Mouse (Mus musculus) C2C12 (cell line): ENCODE measurements around the gene Npsr1.

Experiments
- CTCF ChIP-seq: IDR thresholded peaks from one replicate; pipeline ENCODE4 v1.5.1; 2011; ENCODE audit not compliant: control insufficient read depth, insufficient read depth, insufficient read length
- MAX ChIP-seq: IDR thresholded peaks from one replicate; pipeline ENCODE4 v1.6.1; 2011; ENCODE audit warnings: mild to moderate bottlenecking, control low read depth

DNA sequence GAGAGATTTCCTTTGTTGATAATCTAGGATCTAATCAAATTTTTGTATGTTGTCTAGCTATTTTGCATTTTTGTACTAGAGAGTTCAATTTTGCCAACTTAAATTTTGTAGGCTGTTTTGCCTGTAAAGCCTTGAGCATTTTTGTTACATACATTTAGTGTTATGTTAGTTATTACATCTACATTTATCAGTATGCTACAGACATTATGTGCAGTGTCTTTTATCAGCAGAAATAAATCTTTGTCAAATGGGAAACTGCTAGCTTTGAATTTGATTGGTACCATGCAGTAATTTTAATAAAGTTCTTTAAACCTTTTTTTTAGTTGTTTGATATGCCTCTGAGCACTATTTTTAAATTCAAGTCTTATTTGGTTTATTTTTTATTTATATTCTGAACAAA lies 185.7 kb downstream of the Npsr1 start:
- TF ChIP-seq CTCF, result no peak
- TF ChIP-seq MAX, result no peak
